Mouse (Mus musculus) bone marrow macrophage, adult 2 months (primary cell): Measurements from ENCODE around the gene Tmem86b.

Experiments used
- CTCF ChIP-seq: IDR thresholded peaks from 2 replicates; pipeline ENCODE4 v1.5.1; 2012; ENCODE audit warnings: low read depth, mild to moderate bottlenecking, low read length, moderate library complexity
- POLR2A ChIP-seq: IDR thresholded peaks from 2 replicates; pipeline ENCODE4 v1.6.1; 2012; ENCODE audit warnings: mild to moderate bottlenecking, low read depth, low read length, borderline replicate concordance

DNA sequence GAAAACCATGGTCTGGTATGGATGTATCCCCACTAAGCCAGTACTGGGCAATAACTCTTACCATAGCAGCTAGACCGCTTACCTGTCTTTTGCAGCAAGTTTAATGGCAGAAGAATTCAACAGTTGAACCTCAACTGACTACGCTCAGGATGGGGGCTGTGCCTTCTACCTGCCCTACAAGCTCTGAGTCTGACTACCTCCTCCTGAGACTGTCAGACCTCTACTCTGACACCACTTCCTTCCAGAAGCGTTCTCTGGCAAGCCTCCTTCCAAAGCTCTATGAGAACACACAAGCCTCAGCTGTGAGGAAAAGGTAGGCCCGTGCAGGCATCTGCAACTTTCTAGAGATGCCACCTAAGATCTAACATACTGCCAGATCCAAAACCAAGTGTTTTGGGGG is 24.2 kb upstream of the Tmem86b start:
- TF ChIP-seq CTCF (no peak), POLR2A (no peak)
